Mouse (Mus musculus) limb, embryonic 14.5 days (tissue): ENCODE results near the gene Txnip. TPM values are rescaled to one million over a fixed set of nuclear protein-coding genes. Genes with fewer than 3 reads are reported as not detected.
"Not testable (repeated sequence)": the region's sequence is repeated elsewhere in the genome, so short reads cannot be mapped to it uniquely, and the experiment has no call there.

ENCODE experiments used
- ATAC-seq: fragments of 200-750 bp; cut with Nextera tagmentation; 2 replicates; pipeline ENCODE4 v1.8.0; 2017; ENCODE audit warnings: low read depth, moderate number of reproducible peaks, moderate TSS enrichment; ENCODE audit not compliant: low FRiP score
- DNase-seq: peaks from one replicate; pipeline ENCODE4 v3.0.0-alpha.2; 2015; ENCODE audit warnings: low spot score
- H3K27ac ChIP-seq: fragments of 300-500 bp; sonication (generic); replicated peaks from 2 replicates; pipeline ENCODE4 v1.5.1; 2014; ENCODE audit warnings: low read depth, mild to moderate bottlenecking, low read length, moderate library complexity, mixed read lengths
- H3K27me3 ChIP-seq: fragments of 300-500 bp; sonication (generic); 2 replicates; pipeline ENCODE4 v1.6.1; 2014; ENCODE audit warnings: low read length, mixed read lengths; ENCODE audit not compliant: control insufficient read depth, insufficient read depth
- H3K36me3 ChIP-seq: fragments of 300-500 bp; sonication (generic); 2 replicates; pipeline ENCODE4 v1.6.1; 2014; ENCODE audit warnings: mild to moderate bottlenecking, low read length, moderate library complexity, mixed read lengths; ENCODE audit not compliant: control insufficient read depth, insufficient read depth
- H3K4me1 ChIP-seq: fragments of 300-500 bp; sonication (generic); 2 replicates; pipeline ENCODE4 v1.6.1; 2014; ENCODE audit warnings: antibody characterized with exemption, low read length, mixed read lengths; ENCODE audit not compliant: control insufficient read depth, insufficient read depth
- H3K4me2 ChIP-seq: fragments of 300-500 bp; sonication (generic); replicated peaks from 2 replicates; pipeline ENCODE4 v1.6.1; 2014; ENCODE audit warnings: low read depth, mild to moderate bottlenecking, low read length, moderate library complexity; ENCODE audit not compliant: severe bottlenecking
- H3K4me3 ChIP-seq: fragments of 300-500 bp; sonication (generic); replicated peaks from 2 replicates; pipeline ENCODE4 v1.5.1; 2014; ENCODE audit warnings: low read length
- H3K9ac ChIP-seq: fragments of 300-500 bp; sonication (generic); 2 replicates; pipeline ENCODE4 v1.6.1; 2014; ENCODE audit warnings: mild to moderate bottlenecking, low read depth, low read length, moderate library complexity; ENCODE audit not compliant: severe bottlenecking
- H3K9me3 ChIP-seq: fragments of 300-500 bp; sonication (generic); 2 replicates; pipeline ENCODE4 v1.6.1; 2016; ENCODE audit warnings: low read length; ENCODE audit not compliant: control insufficient read depth
- POLR2A ChIP-seq: fragments of 200-500 bp; IDR thresholded peaks from 2 replicates; pipeline ENCODE4 v1.8.0; 2012; ENCODE audit warnings: inconsistent platforms, mild to moderate bottlenecking, moderate library complexity, borderline replicate concordance; ENCODE audit not compliant: insufficient read depth, insufficient read length; ENCODE audit errors: extremely low read depth
- WGBS: fragments of 180-500 bp; shearing (Covaris S2); extraction: QIAGEN DNeasy Blood & Tissue Kit; methylation state at CpG from one replicate; pipeline ENCODE4 v1.1.7; 2014; 5-methylcytosine and 5-hydroxymethylcytosine counted together
- polyA plus RNA-seq, 2 experiments: library from polyadenylated mRNA; depleted of rRNA in 1 of 2; stranded (reverse) in 1 of 2; unstranded in 1 of 2; fragments of >200 nt; fragmentation: Nextera tagmentation in 1 of 2; extraction: Ambion mirVana in 1 of 2; gene quantifications; 2 replicates each; pipeline versions ENCODE4 v1.2.1 to v1.2.3; 2012 to 2014

Txnip gene
- polyA plus RNA-seq (2012; rRNA removed): 211 and 272 TPM in 2 replicates
- polyA plus RNA-seq (2014; fragmentation: Nextera tagmentation; extraction: Ambion mirVana): 167 and 172 TPM in 2 replicates

DNA sequence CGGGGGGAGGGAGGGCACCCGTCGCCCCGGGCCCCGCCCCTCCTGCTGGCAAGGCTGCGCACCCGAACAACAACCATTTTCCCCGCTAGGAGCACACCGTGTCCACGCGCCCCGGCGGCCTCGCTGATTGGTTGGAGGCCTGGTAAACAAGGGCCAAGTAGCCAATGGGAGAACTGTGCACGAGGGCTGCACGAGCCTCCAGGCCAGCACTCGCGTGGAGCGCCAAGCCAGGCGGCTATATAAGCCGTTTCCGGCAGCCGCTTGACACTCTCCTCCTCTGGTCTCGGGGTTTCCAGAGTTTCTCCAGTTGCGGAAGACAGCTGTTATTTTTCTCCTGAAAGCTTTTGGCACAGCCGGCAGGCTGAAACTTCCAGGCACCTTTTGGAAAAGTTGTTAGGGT lies at the start of gene Txnip:
Gene Txnip (plus strand): TSS at position 264 of the 400 bp plus-strand sequence.
- DNase-seq (peak; percentile 100), ATAC-seq (peak; percentile 99)
- Histone ChIP-seq H3K9me3 (no peaks in the 10 kb centered on the region), H3K9ac (peak within 1 kb of the TSS; percentile 89), H3K36me3 (peaks cover 25% of the 10 kb centered on the region), H3K27me3 (no peaks in the 10 kb centered on the region), H3K4me2 (peak within 1 kb of the TSS; percentile 79), H3K4me1 (peaks cover 39% of the 10 kb centered on the region), H3K27ac (peak within 1 kb of the TSS; percentile 82), H3K4me3 (peak within 1 kb of the TSS; percentile 60)
- TF ChIP-seq POLR2A: peak; percentile 100; the same call in 1 of the 2 replicates
- WGBS: 4% methylated on average over 26 of the region's 26 CpGs

DNA sequence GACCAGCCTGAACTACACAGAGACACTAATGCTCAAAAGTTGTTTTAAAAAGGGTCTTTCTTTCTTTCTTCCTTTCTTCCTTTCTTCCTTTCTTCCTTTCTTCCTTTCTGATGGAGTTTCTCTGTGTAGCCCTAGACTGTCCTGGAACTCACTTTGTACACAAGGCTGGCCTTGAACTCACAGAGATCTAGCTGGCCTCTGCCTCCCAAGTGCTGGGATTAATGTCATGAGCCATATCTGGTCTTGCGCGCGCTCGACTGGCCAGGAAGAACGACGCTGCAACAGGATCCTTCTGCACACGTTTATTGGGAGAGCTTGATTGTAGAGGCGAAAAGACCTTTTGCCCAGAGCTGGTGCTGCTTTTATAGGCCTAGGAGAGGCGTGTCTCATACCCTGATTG lies 49.8 kb upstream of the Txnip start:
- 89% methylated on average over 7 of the region's 9 CpGs for WGBS
- not testable (repeated sequence) for H3K27ac ChIP-seq, H3K27me3 ChIP-seq, H3K9me3 ChIP-seq, ATAC-seq, DNase-seq, H3K9ac ChIP-seq, H3K36me3 ChIP-seq, H3K4me2 ChIP-seq, H3K4me1 ChIP-seq, H3K4me3 ChIP-seq

DNA sequence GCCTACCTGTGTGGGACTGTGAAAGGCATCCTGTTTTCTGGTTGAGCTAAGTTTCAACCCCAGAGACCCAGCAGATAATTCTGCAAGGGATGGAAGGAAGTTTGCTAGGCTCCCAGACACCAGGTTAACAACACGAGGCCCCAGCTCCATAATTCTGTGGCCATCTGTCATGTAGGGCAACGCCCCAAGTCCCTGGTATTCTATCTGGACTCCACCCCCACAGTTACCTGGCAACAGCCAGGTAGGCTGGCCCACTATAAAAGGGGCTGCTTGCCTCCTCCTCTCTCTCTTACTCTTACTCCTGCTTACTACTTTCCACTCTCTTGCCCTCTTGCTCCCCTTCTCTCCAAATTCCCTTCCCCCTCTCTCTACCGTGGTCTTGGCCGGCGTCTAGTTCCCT lies 37.6 kb upstream of the Txnip start:
- Histone ChIP-seq H3K9ac (no peak overlapping the region), H3K27ac (no peak overlapping the region), H3K4me3 (no peak overlapping the region), H3K4me2 (no peak overlapping the region), H3K4me1 (no peaks in the 10 kb centered on the region), H3K36me3 (no peaks in the 10 kb centered on the region), H3K9me3 (no peaks in the 10 kb centered on the region), H3K27me3 (no peaks in the 10 kb centered on the region)
- 51% methylated on average over 5 of the region's 5 CpGs for WGBS
- DNase-seq (no peak), ATAC-seq (no peak)
- TF ChIP-seq POLR2A: no peak

DNA sequence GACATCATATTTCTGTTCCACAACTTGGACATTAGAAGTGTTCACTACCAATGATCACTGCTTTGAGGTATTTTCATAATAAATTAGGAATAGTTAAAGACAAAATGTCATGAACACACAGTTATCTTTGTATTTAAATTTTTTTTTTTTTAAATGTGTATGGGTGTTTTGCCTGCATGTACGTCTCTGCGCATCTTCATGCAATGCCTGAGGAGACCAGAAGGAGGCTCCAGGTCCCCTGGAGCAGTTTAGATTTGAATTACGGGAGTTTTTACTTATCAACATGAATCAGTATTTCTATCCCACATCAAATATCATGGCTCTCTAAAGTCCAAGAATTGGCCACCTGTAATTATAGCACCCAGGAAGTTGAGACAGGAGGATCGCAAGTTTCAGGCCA lies 35.6 kb upstream of the Txnip start:
- no peak for TF ChIP-seq POLR2A
- WGBS: 60% methylated on average over 4 of the region's 4 CpGs

DNA sequence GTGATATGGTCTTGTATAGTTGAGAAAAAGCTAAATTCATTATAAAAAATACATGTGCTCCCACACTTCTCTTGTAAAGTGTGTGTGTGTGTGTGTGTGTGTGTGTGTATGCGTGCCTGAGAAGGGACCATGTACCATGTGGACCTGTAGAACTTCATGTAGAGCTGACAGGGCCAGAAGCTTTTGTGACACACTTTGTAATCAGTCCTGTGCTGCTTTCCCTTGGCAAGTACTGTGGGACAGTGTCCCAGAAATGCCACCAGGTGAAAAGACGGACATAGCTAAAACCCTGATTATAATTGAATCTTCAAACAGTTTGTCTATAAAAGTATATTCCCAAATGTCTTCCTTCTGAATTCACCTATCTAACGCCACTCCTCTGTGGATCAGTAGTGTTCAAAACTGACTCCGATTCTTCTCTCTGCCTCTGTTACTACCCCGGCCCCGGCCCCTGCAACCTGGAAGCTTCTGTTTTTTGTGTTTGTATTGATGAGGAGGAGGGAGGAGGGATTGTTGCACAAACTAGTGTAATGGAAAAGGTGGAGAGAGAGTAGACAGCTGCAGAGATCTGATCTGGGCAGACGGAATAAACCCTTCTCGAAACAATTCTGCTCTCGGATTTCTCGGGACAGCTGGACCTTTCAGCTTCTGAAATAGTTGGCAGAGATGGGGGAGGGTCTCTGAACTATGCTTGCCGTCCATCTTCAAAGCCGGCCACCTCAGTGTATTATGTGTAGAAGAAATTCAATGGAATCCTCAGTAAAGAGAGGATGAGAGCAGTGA lies 33.5 kb upstream of the Txnip start:
- DNase-seq (peak; percentile 14), ATAC-seq (peak; percentile 48; the same call in 1 of the 2 replicates)
- Histone ChIP-seq H3K4me1 (peaks cover 7% of the 10 kb centered on the region; the same call in 1 of the 2 replicates), H3K4me2 (no peak overlapping the region), H3K4me3 (no peak overlapping the region), H3K9ac (no peak overlapping the region), H3K9me3 (no peaks in the 10 kb centered on the region), H3K36me3 (no peaks in the 10 kb centered on the region), H3K27me3 (peaks cover 29% of the 10 kb centered on the region), H3K27ac (no peak overlapping the region)
- no peak for TF ChIP-seq POLR2A
- WGBS: 66% methylated on average over 12 of the region's 12 CpGs

More for the DNA sequence above, 35.6 kb upstream of the Txnip start:
- Histone ChIP-seq H3K9ac (no peak overlapping the region), H3K4me3 (no peak overlapping the region), H3K4me1 (peaks cover 4% of the 10 kb centered on the region; the same call in 1 of the 2 replicates), H3K27ac (no peak overlapping the region), H3K27me3 (peaks cover 18% of the 10 kb centered on the region), H3K4me2 (no peak overlapping the region), H3K9me3 (no peaks in the 10 kb centered on the region), H3K36me3 (no peaks in the 10 kb centered on the region)
- DNase-seq (no peak), ATAC-seq (no peak)
